Mouse (Mus musculus) T-cell, adult 2 months (primary cell): ENCODE results near the gene Suds3.

Experiments used
- DNase-seq: peaks from one replicate; pipeline ENCODE4 v3.0.0; 2022; ENCODE audit warnings: low spot score

Gene Suds3

GRCm38 (mm10) chr5:117135869-117136268 lies 20.0 kb upstream of the Suds3 start:
- DNase-seq = peak; percentile 31

- no peak for DNase-seq
These were observed 19.1 kb upstream of the Suds3 start for GRCm38 (mm10) chr5:117134889-117135456.

- DNase-seq = peak; percentile 26
These were observed 18.4 kb upstream of the Suds3 start for GRCm38 (mm10) chr5:117134066-117134888.

GRCm38 (mm10) chr5:117133446-117134065 lies 17.6 kb upstream of the Suds3 start:
- DNase-seq = peak; percentile 84

GRCm38 (mm10) chr5:117130726-117131125 lies 14.8 kb upstream of the Suds3 start:
- no peak for DNase-seq

GRCm38 (mm10) chr5:117127051-117127450 lies 11.1 kb upstream of the Suds3 start:
- no peak for DNase-seq

- DNase-seq = no peak
These were observed 9.8 kb upstream of the Suds3 start for GRCm38 (mm10) chr5:117125482-117126346.

- DNase-seq = no peak
These were observed 7.9 kb upstream of the Suds3 start for GRCm38 (mm10) chr5:117123840-117124239.

- DNase-seq = no peak
These were observed 7.2 kb upstream of the Suds3 start for GRCm38 (mm10) chr5:117123102-117123501.

GRCm38 (mm10) chr5:117121657-117122056 lies 5.7 kb upstream of the Suds3 start:
- no peak for DNase-seq

- DNase-seq = no peak
These were observed 4.9 kb upstream of the Suds3 start for GRCm38 (mm10) chr5:117120489-117121466.

GRCm38 (mm10) chr5:117119777-117120488 lies 4.0 kb upstream of the Suds3 start, which contains the start of gene Taok3:
Gene Taok3 (plus strand): TSS chr5:117120129.
- peak; percentile 97 for DNase-seq

- no peak for DNase-seq
These were observed 2.9 kb upstream of the Suds3 start for GRCm38 (mm10) chr5:117118850-117119249.

- DNase-seq = no peak
These were observed 2.3 kb upstream of the Suds3 start for GRCm38 (mm10) chr5:117118220-117118619.

- DNase-seq = no peak
These were observed 1.8 kb upstream of the Suds3 start for GRCm38 (mm10) chr5:117117716-117118115.

GRCm38 (mm10) chr5:117117241-117117640 lies 1.3 kb upstream of the Suds3 start:
- no peak for DNase-seq

GRCm38 (mm10) chr5:117116660-117117059 lies 747 bp upstream of the Suds3 start:
- DNase-seq = no peak

GRCm38 (mm10) chr5:117115193-117115767 lies 633 bp downstream of the Suds3 start:
- peak; percentile 14 for DNase-seq

GRCm38 (mm10) chr5:117114581-117115192 lies 1.2 kb downstream of the Suds3 start:
- peak; percentile 24 for DNase-seq
